Mouse (Mus musculus) liver, postnatal 0 days (tissue): ENCODE measurements around the gene Adar. TPM values are rescaled to one million over a fixed set of nuclear protein-coding genes. Genes with fewer than 3 reads are reported as not detected.

Experiments
- ATAC-seq: fragments of 200-750 bp; cut with Nextera tagmentation; 2 replicates; pipeline ENCODE4 v1.8.0; 2017; ENCODE audit warnings: mild to moderate bottlenecking, moderate library complexity
- DNase-seq: peaks from one replicate; pipeline ENCODE4 v3.0.0-alpha.2; 2016
- H3K27ac ChIP-seq: fragments of 300-500 bp; sonication (generic); 2 replicates; pipeline ENCODE4 v1.5.1; 2014; ENCODE audit warnings: antibody characterized with exemption, moderate library complexity, mild to moderate bottlenecking, low read depth
- H3K27me3 ChIP-seq: fragments of 300-500 bp; sonication (generic); 2 replicates; pipeline ENCODE4 v1.6.1; 2014; ENCODE audit warnings: low read length, control low read depth, mixed read lengths; ENCODE audit not compliant: insufficient read depth
- H3K36me3 ChIP-seq: fragments of 300-500 bp; sonication (generic); replicated peaks from 2 replicates; pipeline ENCODE4 v1.6.1; 2014; ENCODE audit warnings: mild to moderate bottlenecking, control low read depth, low read length, moderate library complexity, mixed read lengths; ENCODE audit not compliant: insufficient read depth
- H3K4me1 ChIP-seq: fragments of 300-500 bp; sonication (generic); 2 replicates; pipeline ENCODE4 v1.6.1; 2014; ENCODE audit warnings: antibody characterized with exemption, mild to moderate bottlenecking, control low read depth; ENCODE audit not compliant: insufficient read depth
- H3K4me2 ChIP-seq: fragments of 300-500 bp; sonication (generic); 2 replicates; pipeline ENCODE4 v1.6.1; 2014; ENCODE audit warnings: low read depth, mild to moderate bottlenecking, low read length, moderate library complexity, mixed read lengths
- H3K4me3 ChIP-seq: fragments of 300-500 bp; sonication (generic); 2 replicates; pipeline ENCODE4 v1.5.1; 2014; ENCODE audit warnings: low read depth, low read length
- H3K9ac ChIP-seq: fragments of 300-500 bp; sonication (generic); replicated peaks from 2 replicates; pipeline ENCODE4 v1.6.1; 2014; ENCODE audit warnings: mild to moderate bottlenecking, moderate library complexity
- H3K9me3 ChIP-seq: fragments of 300-500 bp; sonication (generic); 2 replicates; pipeline ENCODE4 v1.6.1; 2016; ENCODE audit warnings: mild to moderate bottlenecking, control low read depth, low read length, mixed read lengths
- CTCF ChIP-seq: sonication (generic); IDR thresholded peaks from 2 replicates; pipeline ENCODE4 v1.5.1; 2016; ENCODE audit warnings: antibody characterized with exemption, low read depth
- EP300 ChIP-seq: IDR thresholded peaks from 2 replicates; pipeline ENCODE4 v1.6.1; 2016; ENCODE audit warnings: antibody characterized with exemption, low read depth, mild to moderate bottlenecking
- WGBS: fragments of 180-500 bp; shearing (Covaris S2); extraction: QIAGEN DNeasy Blood & Tissue Kit; methylation state at CpG from one replicate; pipeline ENCODE4 v1.1.7; 2014; ENCODE audit not compliant: insufficient replicate concordance; 5-methylcytosine and 5-hydroxymethylcytosine counted together
- polyA plus RNA-seq: library from polyadenylated mRNA; unstranded; fragments of >200 nt; fragmentation: Nextera tagmentation; extraction: Ambion mirVana; gene quantifications from 2 replicates; pipeline ENCODE4 v1.2.1, GENCODE M21; 2015

Gene Adar
- polyA plus RNA-seq, 1 experiment from 2014 or later: 5.3 TPM

GRCm38 (mm10) chr3:89772968-89773709 is 58.3 kb downstream of the Adar start, which contains the start of gene Ube2q1:
TSS of gene Ube2q1 (plus strand) at chr3:89773616.
- H3K4me1 ChIP-seq: peaks cover 30% of the 10 kb centered on the region
- H3K36me3 ChIP-seq: peaks cover 23% of the 10 kb centered on the region
- TF ChIP-seq CTCF (no peak), EP300 (0 out of 2 replicates have a peak, but pooled peaks have one; percentile 16)
- H3K4me3 ChIP-seq: peak within 1 kb of the TSS; percentile 67
- H3K27me3 ChIP-seq: no peaks in the 10 kb centered on the region
- DNase-seq: peak; percentile 95
- WGBS: under 1% methylated on average over 55 of the region's 90 CpGs
- peak within 1 kb of the TSS; percentile 93 for H3K4me2 ChIP-seq
- ATAC-seq: peak; percentile 90
- peak within 1 kb of the TSS; percentile 86 for H3K27ac ChIP-seq
- H3K9me3 ChIP-seq: no peaks in the 10 kb centered on the region
- peak within 1 kb of the TSS; percentile 76 for H3K9ac ChIP-seq

- peak overlapping the region; percentile 86 for H3K27ac ChIP-seq
- H3K9me3 ChIP-seq: no peaks in the 10 kb centered on the region
- peak overlapping the region; percentile 93 for H3K4me2 ChIP-seq
- DNase-seq: no peak
- peak overlapping the region; percentile 76 for H3K9ac ChIP-seq
- peaks cover 30% of the 10 kb centered on the region for H3K4me1 ChIP-seq
- ATAC-seq: peak; percentile 18
- H3K27me3 ChIP-seq: no peaks in the 10 kb centered on the region
- peak overlapping the region; percentile 67 for H3K4me3 ChIP-seq
- peaks cover 29% of the 10 kb centered on the region for H3K36me3 ChIP-seq
- 0% methylated on average over 24 of the region's 37 CpGs for WGBS
- TF ChIP-seq CTCF (no peak), EP300 (no peak)
Observed at GRCm38 (mm10) chr3:89773740-89774211, 59.0 kb downstream of the Adar start.

- Histone ChIP-seq H3K4me1 (peaks cover 30% of the 10 kb centered on the region), H3K27ac (peak overlapping the region; percentile 86)
- no peak for ATAC-seq
Observed at GRCm38 (mm10) chr3:89774236-89774960, 59.6 kb downstream of the Adar start.

GRCm38 (mm10) chr3:89776001-89776400 is 61.2 kb downstream of the Adar start:
- DNase-seq (no peak), ATAC-seq (no peak)
- TF ChIP-seq EP300 (no peak), CTCF (no peak)
- WGBS: 84% methylated on average over 4 of the region's 4 CpGs
- Histone ChIP-seq H3K4me1 (peaks cover 26% of the 10 kb centered on the region), H3K27me3 (no peaks in the 10 kb centered on the region), H3K27ac (no peak overlapping the region), H3K36me3 (peaks cover 51% of the 10 kb centered on the region), H3K4me2 (no peak overlapping the region), H3K4me3 (no peak overlapping the region), H3K9ac (no peak overlapping the region), H3K9me3 (no peaks in the 10 kb centered on the region)

More at GRCm38 (mm10) chr3:89774236-89774960, 59.6 kb downstream of the Adar start:
- TF ChIP-seq CTCF (no peak), EP300 (no peak)
- no peak for DNase-seq
- WGBS: 19% methylated on average over 15 of the region's 15 CpGs
- H3K36me3 ChIP-seq: peaks cover 35% of the 10 kb centered on the region
- peak overlapping the region; percentile 67 for H3K4me3 ChIP-seq
- H3K9ac ChIP-seq: peak overlapping the region; percentile 76
- H3K27me3 ChIP-seq: no peaks in the 10 kb centered on the region
- no peaks in the 10 kb centered on the region for H3K9me3 ChIP-seq
- peak overlapping the region; percentile 93 for H3K4me2 ChIP-seq

- H3K27ac ChIP-seq: no peak overlapping the region
- peaks cover 77% of the 10 kb centered on the region for H3K36me3 ChIP-seq
- DNase-seq (no peak), ATAC-seq (no peak)
- H3K4me1 ChIP-seq: peaks cover 6% of the 10 kb centered on the region
- no peaks in the 10 kb centered on the region for H3K9me3 ChIP-seq
- no peak overlapping the region for H3K4me2 ChIP-seq
- no peak overlapping the region for H3K9ac ChIP-seq
- TF ChIP-seq EP300 (no peak), CTCF (no peak)
- 68% methylated on average over 4 of the region's 4 CpGs for WGBS
- no peak overlapping the region for H3K4me3 ChIP-seq
- H3K27me3 ChIP-seq: no peaks in the 10 kb centered on the region
Observed at GRCm38 (mm10) chr3:89780102-89780501, 65.3 kb downstream of the Adar start.

GRCm38 (mm10) chr3:89781640-89782039 is 66.8 kb downstream of the Adar start:
- no peaks in the 10 kb centered on the region for H3K27me3 ChIP-seq
- H3K4me2 ChIP-seq: no peak overlapping the region
- no peak overlapping the region for H3K9ac ChIP-seq
- DNase-seq (no peak), ATAC-seq (no peak)
- TF ChIP-seq EP300 (no peak), CTCF (no peak)
- WGBS: 81% methylated on average over 5 of the region's 5 CpGs
- H3K36me3 ChIP-seq: peaks cover 66% of the 10 kb centered on the region
- no peak overlapping the region for H3K4me3 ChIP-seq
- H3K27ac ChIP-seq: no peak overlapping the region
- H3K4me1 ChIP-seq: peaks cover 2% of the 10 kb centered on the region; the same call in 1 of the 2 replicates
- H3K9me3 ChIP-seq: no peaks in the 10 kb centered on the region
